Mouse (Mus musculus): ENCODE results near the gene Aif1.
A peak's percentile ranks its signal among the peaks of the same experiment; 100 is the strongest.

Aif1 gene

GRCm38 (mm10) chr17:35175968-35176367 lies at the start of gene Aif1:
Gene Aif1, minus strand, starts transcription at chr17:35176068.
- no peak for DNase-seq (ENCODE audit: low spot score)

GRCm38 (mm10) chr17:35225456-35225855 lies 49.6 kb upstream of the Aif1 start:
- no peak for DNase-seq (ENCODE audit: low spot score)

- no peak for DNase-seq (ENCODE audit: low spot score)
Observed at GRCm38 (mm10) chr17:35224641-35225040, 48.8 kb upstream of the Aif1 start.

- DNase-seq (ENCODE audit: low spot score): no peak
Observed at GRCm38 (mm10) chr17:35222299-35222698, 46.4 kb upstream of the Aif1 start.

- no peak for DNase-seq (ENCODE audit: low spot score)
Observed at GRCm38 (mm10) chr17:35220156-35220952, 44.5 kb upstream of the Aif1 start, which contains the start of gene Gm16181. Gene Gm16181, plus strand, starts transcription at chr17:35220834.

GRCm38 (mm10) chr17:35219601-35220041 lies 43.8 kb upstream of the Aif1 start:
- no peak for DNase-seq (ENCODE audit: low spot score)

GRCm38 (mm10) chr17:35218516-35219193 lies 42.8 kb upstream of the Aif1 start:
- DNase-seq (ENCODE audit: low spot score): peak; percentile 65

- DNase-seq (ENCODE audit: low spot score): no peak
Observed at GRCm38 (mm10) chr17:35213071-35213470, 37.2 kb upstream of the Aif1 start.

GRCm38 (mm10) chr17:35210593-35210992 lies 34.7 kb upstream of the Aif1 start:
- DNase-seq (ENCODE audit: low spot score): no peak

GRCm38 (mm10) chr17:35209785-35210535 lies 34.1 kb upstream of the Aif1 start:
- DNase-seq (ENCODE audit: low spot score): no peak

- DNase-seq (ENCODE audit: low spot score): no peak
Observed at GRCm38 (mm10) chr17:35205380-35205769, 29.5 kb upstream of the Aif1 start.

- no peak for DNase-seq (ENCODE audit: low spot score)
Observed at GRCm38 (mm10) chr17:35204494-35205379, 28.9 kb upstream of the Aif1 start, which contains the start of gene Lta. Gene Lta, minus strand, starts transcription at chr17:35205351.

GRCm38 (mm10) chr17:35202442-35202841 lies 26.6 kb upstream of the Aif1 start:
- no peak for DNase-seq (ENCODE audit: low spot score)

- DNase-seq (ENCODE audit: low spot score): peak; percentile 70
Observed at GRCm38 (mm10) chr17:35201787-35202186, 25.9 kb upstream of the Aif1 start, which contains the start of gene Tnf. Gene Tnf, minus strand, starts transcription at chr17:35202007.

- no peak for DNase-seq (ENCODE audit: low spot score)
Observed at GRCm38 (mm10) chr17:35201128-35201527, 25.3 kb upstream of the Aif1 start.

- peak; percentile 61 for DNase-seq (ENCODE audit: low spot score)
Observed at GRCm38 (mm10) chr17:35200398-35200797, 24.5 kb upstream of the Aif1 start.

GRCm38 (mm10) chr17:35198946-35199345 lies 23.1 kb upstream of the Aif1 start:
- DNase-seq (ENCODE audit: low spot score): no peak

- DNase-seq (ENCODE audit: low spot score): no peak
Observed at GRCm38 (mm10) chr17:35198029-35198428, 22.2 kb upstream of the Aif1 start.

- DNase-seq (ENCODE audit: low spot score): no peak
Observed at GRCm38 (mm10) chr17:35197126-35197525, 21.3 kb upstream of the Aif1 start.

GRCm38 (mm10) chr17:35196321-35196641 lies 20.4 kb upstream of the Aif1 start:
- no peak for DNase-seq (ENCODE audit: low spot score)

- peak; percentile 81 for DNase-seq (ENCODE audit: low spot score)
Observed at GRCm38 (mm10) chr17:35195631-35196320, 19.9 kb upstream of the Aif1 start.
